In the genomic region with DNA sequence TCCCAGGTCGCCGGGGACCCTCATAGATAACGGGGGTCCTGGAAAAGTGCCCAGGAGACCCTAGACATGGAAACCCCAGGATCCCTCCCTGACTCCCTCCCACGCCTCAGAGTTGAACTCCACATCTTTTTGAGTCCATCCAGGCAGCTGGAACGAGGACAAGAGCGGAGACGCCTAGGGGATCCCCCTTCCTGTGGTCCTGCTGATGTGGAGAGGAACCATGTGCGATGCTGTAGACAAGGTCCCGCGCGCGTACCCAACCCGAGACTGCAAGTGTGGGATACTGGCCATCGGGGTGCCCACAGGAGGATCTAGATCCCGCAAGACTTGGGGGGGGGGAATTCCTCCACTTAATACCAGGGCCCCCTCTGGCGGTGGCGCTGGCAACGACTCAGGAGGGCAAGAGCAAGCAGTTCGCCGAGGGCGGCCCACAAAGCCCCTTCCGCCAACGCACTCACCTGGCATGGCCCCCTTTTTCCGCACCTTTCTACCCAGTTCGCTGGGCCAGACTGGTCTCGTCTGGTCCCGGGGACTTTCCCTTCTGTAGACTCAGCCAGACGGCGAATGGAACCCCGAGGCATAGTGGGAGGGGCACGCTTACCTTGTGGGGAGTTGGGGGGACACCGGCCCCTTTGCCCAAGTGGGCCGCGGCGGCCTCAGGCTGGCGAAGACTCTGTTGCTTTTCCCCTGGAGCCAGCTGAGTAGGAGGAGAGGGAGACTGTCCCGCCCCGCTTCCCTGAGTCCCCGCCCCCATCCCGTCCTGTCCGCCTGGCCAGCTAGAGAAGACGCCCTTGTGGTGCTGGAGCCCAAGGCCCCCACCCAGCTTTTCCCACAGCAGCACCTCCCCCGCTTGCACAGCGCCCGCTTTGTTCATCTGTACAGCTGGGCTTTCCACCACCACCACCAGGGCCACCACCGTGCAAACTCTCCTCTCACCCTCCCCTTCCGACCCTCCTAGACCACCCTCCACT, we compare ENCODE assay signal across 7 mouse cellular contexts. TPM values are rescaled to one million over a fixed set of nuclear protein-coding genes. Genes with fewer than 3 reads are reported as not detected.
DNase-seq lines count a peak whose midpoint lies in the region; ATAC-seq and TF ChIP-seq lines count a peak whose summit lies in the region.

A gene (minus strand): TSS at position 675 of the 971 bp plus-strand sequence.

- peak within 1 kb of the TSS; percentile 54 for H3K9ac ChIP-seq in hindbrain, postnatal 0 days (replicated peaks; ENCODE audit: low read length)

- WGBS in hindbrain, postnatal 0 days: under 1% methylated on average over 46 of the region's 47 CpGs

- H3K27me3 ChIP-seq in hindbrain, postnatal 0 days (ENCODE audit: insufficient read depth, low read length): no peaks in the 10 kb centered on the region

- H3K4me2 ChIP-seq in hindbrain, postnatal 0 days (ENCODE audit: low read depth, low read length): peak within 1 kb of the TSS; percentile 100

- H3K4me3 ChIP-seq in hindbrain, postnatal 0 days (ENCODE audit: low read length): peak within 1 kb of the TSS; percentile 66

- no peaks in the 10 kb centered on the region for H3K36me3 ChIP-seq in hindbrain, postnatal 0 days (ENCODE audit: insufficient read depth, low read length)

- TF ChIP-seq CTCF in hindbrain, postnatal 0 days (IDR thresholded peaks at IDR 0.05; ENCODE audit: low read depth): peak; percentile 61

- peak within 1 kb of the TSS; percentile 72 for H3K27ac ChIP-seq in hindbrain, postnatal 0 days

- DNase-seq in T-cell, adult 2 months (ENCODE audit: low spot score): peak; percentile 63
- peak; percentile 74 to 79 for DNase-seq in cerebellum, postnatal 10 days
- DNase-seq in gastrocnemius, postnatal 14 days: peak; percentile 87
- DNase-seq in hindbrain, postnatal 0 days (ENCODE audit: low spot score): peak; percentile 65
- peak in 1 of 2 experiments; percentile 91 for DNase-seq in left cerebral cortex, postnatal 10 days (ENCODE audit: extremely low spot score in 1 of 2, low spot score in 2 of 2)
- DNase-seq in right cerebral cortex, postnatal 4 days: peak; percentile 62

- H3K9me3 ChIP-seq in hindbrain, postnatal 0 days (ENCODE audit: low read length): no peaks in the 10 kb centered on the region

- intact Hi-C loops in gastrocnemius, postnatal 14 days (cut with DNase I; ENCODE audit: low total_unique reads): no loop called here
- intact Hi-C loops in left cerebral cortex, postnatal 10 days (cut with DNase I): loop anchor here (5.0 kb wide), 1 partner anchor 78 kb away; no protein-coding TSS in a partner anchor

- ATAC-seq in hindbrain, postnatal 0 days: peak; percentile 82
- ATAC-seq in megakaryocyte, adult 5-6 weeks (ENCODE audit: poor library complexity, severe bottlenecking): peak; percentile 46

- H3K4me1 ChIP-seq in hindbrain, postnatal 0 days (ENCODE audit: insufficient read depth, low read length): peaks cover 5% of the 10 kb centered on the region; the same call in 1 of the 2 replicates

RNA-seq across cellular contexts. Expression of the gene that starts here (rescaled TPM):
- total RNA-seq in gastrocnemius, postnatal 14 days (2021): 10 to 100 TPM; 43.8 to 47.6 TPM
- 114 and 152 TPM in 2 replicates for total RNA-seq in hindbrain, postnatal 0 days (2014; rRNA removed)
- polyA plus RNA-seq in hindbrain, postnatal 0 days (2015; fragmentation: Nextera tagmentation; extraction: Ambion mirVana): 31.9 and 35.3 TPM in 2 replicates
- 10 to 100 TPM; 82.6 to 89.0 TPM for total RNA-seq in left cerebral cortex, postnatal 10 days (2021)
- 0.76 and 2.1 TPM in 2 replicates for total RNA-seq in megakaryocyte, adult 5-6 weeks (2015)
- 2.0 and 2.6 TPM in 2 replicates for total RNA-seq in megakaryocyte, adult 5-6 weeks (2017)

Comparison
In these comparisons a context has a peak if more than half of its experiments do, and no peak if none do; other contexts are left out.
1. RNA of the gene that starts here (total RNA-seq): 114 to 152 TPM in hindbrain, postnatal 0 days, 82.6 to 89.0 TPM in left cerebral cortex, postnatal 10 days and 43.8 to 47.6 TPM in gastrocnemius, postnatal 14 days; 0.76 to 2.6 TPM in megakaryocyte, adult 5-6 weeks; every median in the first group is over 10 times any median in the second.